Mouse (Mus musculus) urinary bladder, postnatal 14 days (tissue): ENCODE measurements at regions not wholly inside any gene's neighbourhood (a gene's known extent, or its start where the extent isn't known, plus 50 kb on each side); places are given as distances from the start of the nearest gene placed in this dataset.

Source experiments
- DNase-seq: peaks from one replicate; pipeline ENCODE4 v3.0.0; 2021; ENCODE audit warnings: low spot score

GRCm38 (mm10) chr1:91740661-91741060, 60.6 kb upstream of the Twist2 start:
- DNase-seq: no peak

- DNase-seq: no peak
These were observed 59.2 kb upstream of the Twist2 start for GRCm38 (mm10) chr1:91742031-91742430.

- DNase-seq: no peak
These were observed 58.3 kb upstream of the Twist2 start for GRCm38 (mm10) chr1:91742914-91743313.

- DNase-seq: no peak
These were observed 57.2 kb upstream of the Twist2 start for GRCm38 (mm10) chr1:91744076-91744475.

- DNase-seq: no peak
These were observed 56.6 kb upstream of the Twist2 start for GRCm38 (mm10) chr1:91744701-91745100.

GRCm38 (mm10) chr1:91747583-91747982, 53.7 kb upstream of the Twist2 start:
- DNase-seq: no peak
